Mouse (Mus musculus) hindbrain, embryonic 15.5 days (tissue): Measurements from ENCODE around the gene Akap11. TPM values are rescaled to one million over a fixed set of nuclear protein-coding genes. Genes with fewer than 3 reads are reported as not detected.

Experiments used
- ATAC-seq: fragments of 200-750 bp; cut with Nextera tagmentation; 2 replicates; pipeline ENCODE4 v1.8.0; 2017; ENCODE audit warnings: low read depth, moderate number of reproducible peaks, moderate TSS enrichment; ENCODE audit not compliant: low FRiP score
- H3K27ac ChIP-seq: fragments of 300-500 bp; sonication (generic); replicated peaks from 2 replicates; pipeline ENCODE4 v1.5.1; 2015; ENCODE audit warnings: mild to moderate bottlenecking, inconsistent platforms
- H3K27me3 ChIP-seq: fragments of 300-500 bp; sonication (generic); 2 replicates; pipeline ENCODE4 v1.6.1; 2015; ENCODE audit warnings: control low read depth, inconsistent platforms
- H3K36me3 ChIP-seq: fragments of 300-500 bp; sonication (generic); 2 replicates; pipeline ENCODE4 v1.6.1; 2015; ENCODE audit warnings: control low read depth, inconsistent platforms
- H3K4me1 ChIP-seq: fragments of 300-500 bp; sonication (generic); replicated peaks from 2 replicates; pipeline ENCODE4 v1.6.1; 2015; ENCODE audit warnings: control low read depth, inconsistent platforms
- H3K4me2 ChIP-seq: fragments of 300-500 bp; sonication (generic); 2 replicates; pipeline ENCODE4 v1.6.1; 2015; ENCODE audit warnings: moderate library complexity, mild to moderate bottlenecking, inconsistent platforms
- H3K4me3 ChIP-seq: fragments of 300-500 bp; sonication (generic); 2 replicates; pipeline ENCODE4 v1.5.1; 2015; ENCODE audit warnings: mild to moderate bottlenecking, inconsistent platforms
- H3K9ac ChIP-seq: fragments of 300-500 bp; sonication (generic); 2 replicates; pipeline ENCODE4 v1.6.1; 2015; ENCODE audit warnings: inconsistent platforms
- H3K9me3 ChIP-seq: fragments of 300-500 bp; sonication (generic); 2 replicates; pipeline ENCODE4 v1.6.1; 2016; ENCODE audit warnings: control low read depth, inconsistent platforms
- WGBS: fragments of 180-500 bp; shearing (Covaris S2); methylation state at CpG from one replicate; pipeline ENCODE4 v1.1.7; 2015; 5-methylcytosine and 5-hydroxymethylcytosine counted together
- polyA plus RNA-seq: library from polyadenylated mRNA; unstranded; fragments of >200 nt; fragmentation: Nextera tagmentation; extraction: Ambion mirVana; gene quantifications from 2 replicates; pipeline ENCODE4 v1.2.1, GENCODE M21; 2015

Akap11 gene
- polyA plus RNA-seq, 1 experiment from 2014 or later = 33.2 TPM

DNA sequence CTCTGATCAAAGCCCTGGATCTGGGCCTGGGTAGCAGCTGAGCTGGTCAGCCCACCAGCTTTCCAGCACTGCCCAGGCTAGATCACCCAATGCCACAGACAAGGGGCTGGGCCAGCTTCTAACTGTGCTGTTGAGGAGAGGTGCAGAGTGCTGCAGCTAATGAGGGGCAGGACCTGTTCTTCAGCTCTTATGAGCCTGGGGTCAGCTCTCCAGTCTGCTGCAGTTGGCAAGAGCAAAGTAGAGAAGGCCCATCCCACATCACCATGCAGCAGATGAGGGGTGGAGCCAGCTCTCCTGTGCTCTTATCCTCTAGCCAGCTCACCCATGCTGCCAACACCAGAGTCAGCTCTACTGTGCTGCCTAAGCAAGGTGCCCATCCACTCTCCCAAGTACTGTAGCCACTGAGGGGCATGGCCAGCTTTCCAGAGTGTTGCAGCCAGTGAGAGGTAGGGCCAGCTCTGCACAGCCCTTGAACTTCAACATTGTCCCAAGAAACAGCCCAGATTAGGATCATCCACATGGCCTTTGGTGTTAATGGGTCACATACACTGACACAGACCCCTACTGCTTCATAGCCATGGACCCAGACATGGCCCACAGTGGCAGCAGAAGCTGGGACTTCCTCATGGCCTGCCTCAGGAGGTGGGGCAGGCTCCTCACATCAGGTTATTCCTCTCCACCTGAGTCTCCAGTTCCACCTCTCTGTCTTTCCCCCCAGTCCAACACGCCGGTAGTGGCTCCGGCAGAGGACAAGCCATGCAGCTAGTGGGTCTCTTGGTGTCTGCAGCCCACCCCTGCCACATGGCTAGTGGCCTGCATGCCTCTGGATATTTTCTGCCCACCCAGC lies 10.8 kb downstream of the Akap11 start:
- Histone ChIP-seq H3K4me2 (no peak overlapping the region), H3K27me3 (no peaks in the 10 kb centered on the region), H3K36me3 (0 out of 2 replicates have a peak, but pooled peaks cover 4% of the 10 kb centered on the region), H3K4me3 (no peak overlapping the region), H3K4me1 (peaks cover 13% of the 10 kb centered on the region; the same call in 1 of the 2 replicates), H3K9ac (no peak overlapping the region), H3K27ac (no peak overlapping the region), H3K9me3 (no peaks in the 10 kb centered on the region)
- peak; percentile 67 for ATAC-seq
- WGBS = 98% methylated on average over 3 of the region's 3 CpGs

DNA sequence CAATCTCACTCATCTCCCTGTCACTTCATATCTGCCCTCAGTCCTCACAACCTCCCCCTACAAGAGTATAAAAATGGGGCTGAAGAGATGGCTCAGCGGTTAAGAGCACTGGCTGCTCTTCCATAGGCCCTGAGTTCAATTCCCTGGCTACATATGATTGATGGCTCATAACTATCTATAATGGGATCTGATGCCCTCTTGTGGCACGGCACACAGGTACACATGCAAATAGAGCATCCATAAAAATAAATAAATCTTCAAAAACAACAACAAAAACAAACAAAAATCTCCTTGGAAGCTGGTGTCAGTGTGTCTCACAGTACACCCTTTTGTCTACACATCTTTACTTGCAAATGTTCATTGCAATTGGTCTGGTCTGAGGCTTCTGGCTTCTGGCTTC lies 11.5 kb downstream of the Akap11 start:
- peaks cover 13% of the 10 kb centered on the region; the same call in 1 of the 2 replicates for H3K4me1 ChIP-seq
- H3K36me3 ChIP-seq = 0 out of 2 replicates have a peak, but pooled peaks cover 8% of the 10 kb centered on the region
- H3K4me3 ChIP-seq = no peak overlapping the region
- no peak overlapping the region for H3K4me2 ChIP-seq
- 80% methylated on average over 2 of the region's 2 CpGs for WGBS
- no peaks in the 10 kb centered on the region for H3K27me3 ChIP-seq
- H3K9ac ChIP-seq = no peak overlapping the region
- no peaks in the 10 kb centered on the region for H3K9me3 ChIP-seq
- H3K27ac ChIP-seq = no peak overlapping the region
- no peak for ATAC-seq

DNA sequence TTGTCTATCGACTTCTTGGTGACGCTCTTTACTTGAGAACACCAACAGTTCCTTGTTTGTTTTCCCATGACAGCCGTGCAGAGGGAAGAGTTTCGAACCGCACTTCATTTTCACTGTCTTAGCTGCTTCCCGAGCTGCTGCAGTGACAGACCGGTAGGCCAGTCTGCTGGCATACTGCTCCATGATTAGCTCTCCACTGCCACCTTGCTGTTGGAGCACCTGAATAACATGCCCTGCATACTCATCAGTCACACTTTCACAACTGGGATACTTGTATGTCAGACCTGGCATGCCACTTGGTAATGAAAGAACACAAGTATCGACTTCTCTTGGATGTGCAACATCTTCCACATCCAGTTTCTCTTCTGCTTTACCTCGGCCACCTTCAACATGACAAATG lies 25.9 kb downstream of the Akap11 start:
- no peak overlapping the region for H3K4me2 ChIP-seq
- 82% methylated on average over 9 of the region's 9 CpGs for WGBS
- H3K27ac ChIP-seq = no peak overlapping the region
- H3K9ac ChIP-seq = no peak overlapping the region
- no peak overlapping the region for H3K4me3 ChIP-seq
- H3K4me1 ChIP-seq = no peaks in the 10 kb centered on the region
- H3K9me3 ChIP-seq = no peaks in the 10 kb centered on the region
- peaks cover 67% of the 10 kb centered on the region for H3K36me3 ChIP-seq
- H3K27me3 ChIP-seq = no peaks in the 10 kb centered on the region
- ATAC-seq = peak; percentile 66; the same call in 1 of the 2 replicates

DNA sequence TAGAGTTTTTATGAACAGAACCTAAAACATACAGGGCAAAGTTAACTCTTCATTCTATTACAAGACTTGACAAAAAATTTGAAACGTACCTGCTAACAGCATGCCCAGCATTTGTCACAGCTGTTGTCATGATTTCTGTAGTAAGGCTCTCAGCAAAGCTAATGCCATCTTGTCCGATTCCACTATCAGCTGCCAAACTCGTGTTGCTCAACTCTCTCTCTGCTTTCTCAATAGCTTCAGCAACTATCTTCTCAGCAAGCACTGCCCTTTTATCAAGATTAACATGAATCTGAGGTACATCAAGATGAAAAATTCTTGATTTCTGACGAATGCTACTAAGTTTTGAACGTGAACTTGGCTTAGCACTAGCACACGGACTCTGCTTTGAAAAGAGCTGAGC lies 26.8 kb downstream of the Akap11 start:
- Histone ChIP-seq H3K27me3 (no peaks in the 10 kb centered on the region), H3K4me3 (no peak overlapping the region), H3K9me3 (no peaks in the 10 kb centered on the region), H3K4me2 (no peak overlapping the region), H3K9ac (no peak overlapping the region), H3K4me1 (no peaks in the 10 kb centered on the region), H3K27ac (no peak overlapping the region), H3K36me3 (peaks cover 70% of the 10 kb centered on the region)
- ATAC-seq = no peak
- WGBS = 96% methylated on average over 6 of the region's 6 CpGs

DNA sequence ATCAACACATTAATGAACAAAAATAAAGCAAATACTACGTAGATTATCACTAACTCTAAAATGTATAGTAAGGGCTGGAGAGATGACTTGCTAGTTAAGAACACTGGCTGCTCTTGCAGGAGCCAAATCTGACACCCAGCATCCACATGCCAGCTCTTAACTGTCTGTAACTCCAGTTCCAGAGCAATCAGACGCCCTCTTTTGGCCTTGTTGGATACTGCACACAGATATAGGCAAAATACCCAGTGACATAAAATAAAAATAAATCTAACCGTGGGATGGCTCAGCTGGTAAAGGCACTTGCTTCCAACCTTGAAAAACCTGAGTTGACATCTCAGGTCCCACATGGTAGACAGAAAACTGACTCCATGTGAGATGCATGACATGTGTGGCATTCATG lies 36.0 kb downstream of the Akap11 start:
- ATAC-seq = no peak
- H3K4me3 ChIP-seq = no peak overlapping the region
- no peaks in the 10 kb centered on the region for H3K9me3 ChIP-seq
- H3K9ac ChIP-seq = no peak overlapping the region
- H3K27me3 ChIP-seq = no peaks in the 10 kb centered on the region
- H3K36me3 ChIP-seq = peaks cover 24% of the 10 kb centered on the region
- WGBS = 77% methylated on average over 3 of the region's 3 CpGs
- no peak overlapping the region for H3K4me2 ChIP-seq
- H3K4me1 ChIP-seq = no peaks in the 10 kb centered on the region
- no peak overlapping the region for H3K27ac ChIP-seq

DNA sequence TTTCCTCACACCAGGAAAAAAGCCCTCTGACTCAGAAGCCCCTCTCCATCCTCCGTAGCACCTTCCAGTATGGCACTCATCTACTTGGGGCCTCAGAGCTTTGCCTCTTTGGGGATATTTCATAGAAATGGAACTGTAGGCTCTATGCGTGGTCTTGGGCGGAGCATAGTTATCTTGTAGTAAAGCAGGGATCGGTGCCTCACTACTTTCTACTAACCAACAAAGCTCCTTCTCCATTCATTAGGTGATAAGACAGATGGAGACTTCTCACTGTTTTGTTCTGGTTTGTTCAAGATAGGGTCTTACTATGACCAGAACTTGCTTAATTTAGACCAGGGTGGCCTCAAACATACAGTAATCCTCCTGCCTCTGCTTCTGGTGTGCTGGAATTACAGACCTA lies 39.9 kb downstream of the Akap11 start:
- H3K9ac ChIP-seq = no peak overlapping the region
- no peak for ATAC-seq
- H3K4me2 ChIP-seq = no peak overlapping the region
- H3K9me3 ChIP-seq = no peaks in the 10 kb centered on the region
- no peaks in the 10 kb centered on the region for H3K4me1 ChIP-seq
- H3K27me3 ChIP-seq = no peaks in the 10 kb centered on the region
- 95% methylated on average over 4 of the region's 4 CpGs for WGBS
- no peak overlapping the region for H3K4me3 ChIP-seq
- H3K27ac ChIP-seq = no peak overlapping the region
- peaks cover 40% of the 10 kb centered on the region for H3K36me3 ChIP-seq

DNA sequence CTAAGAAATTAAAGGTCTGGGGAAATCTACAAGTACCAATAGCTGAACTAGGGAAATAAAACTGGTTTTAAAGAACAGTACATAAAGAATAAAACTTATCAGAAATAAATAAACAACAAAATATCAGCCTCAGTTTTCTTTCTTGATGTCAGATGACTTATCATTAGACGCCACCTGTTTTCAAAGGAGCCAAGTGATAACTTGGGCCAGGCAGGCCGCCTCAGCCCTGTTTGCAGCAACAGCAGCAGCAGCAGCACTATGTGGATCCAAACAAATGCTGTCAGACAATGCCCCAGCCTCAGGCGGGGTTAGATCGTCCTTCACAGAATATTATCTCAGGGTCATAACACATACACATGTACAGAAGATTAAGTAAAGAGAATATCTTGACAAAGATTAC lies 41.4 kb downstream of the Akap11 start:
- Histone ChIP-seq H3K27ac (no peak overlapping the region), H3K4me1 (no peaks in the 10 kb centered on the region), H3K9ac (no peak overlapping the region), H3K36me3 (peaks cover 44% of the 10 kb centered on the region), H3K27me3 (no peaks in the 10 kb centered on the region), H3K9me3 (no peaks in the 10 kb centered on the region), H3K4me3 (no peak overlapping the region), H3K4me2 (no peak overlapping the region)
- 87% methylated on average over 4 of the region's 4 CpGs for whole genome bisulfite sequencing
- no peak for ATAC-seq

DNA sequence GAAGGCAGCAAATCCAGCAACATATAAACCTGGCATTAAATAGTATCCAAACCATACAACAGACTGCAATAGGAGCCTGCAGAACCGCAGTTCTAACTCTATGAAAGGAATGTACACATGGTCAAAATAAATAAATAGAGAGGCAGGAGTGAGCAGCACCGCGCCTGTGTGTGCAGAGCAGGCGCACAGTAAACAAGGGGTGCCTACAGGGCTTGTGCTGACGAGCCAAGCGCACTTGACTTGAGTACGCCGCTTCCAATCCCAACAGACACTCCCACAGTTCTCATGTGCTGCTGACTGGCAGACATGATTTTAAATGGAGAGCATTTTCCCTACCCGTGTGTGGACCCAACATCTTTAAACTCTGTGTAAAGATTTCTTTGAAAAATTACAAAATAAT lies 44.0 kb downstream of the Akap11 start:
- H3K27me3 ChIP-seq = no peaks in the 10 kb centered on the region
- H3K4me3 ChIP-seq = no peak overlapping the region
- 83% methylated on average over 9 of the region's 9 CpGs for WGBS
- no peak for ATAC-seq
- H3K27ac ChIP-seq = no peak overlapping the region
- H3K4me2 ChIP-seq = no peak overlapping the region
- H3K9ac ChIP-seq = no peak overlapping the region
- peaks cover 34% of the 10 kb centered on the region for H3K36me3 ChIP-seq
- H3K4me1 ChIP-seq = no peaks in the 10 kb centered on the region
- no peaks in the 10 kb centered on the region for H3K9me3 ChIP-seq

DNA sequence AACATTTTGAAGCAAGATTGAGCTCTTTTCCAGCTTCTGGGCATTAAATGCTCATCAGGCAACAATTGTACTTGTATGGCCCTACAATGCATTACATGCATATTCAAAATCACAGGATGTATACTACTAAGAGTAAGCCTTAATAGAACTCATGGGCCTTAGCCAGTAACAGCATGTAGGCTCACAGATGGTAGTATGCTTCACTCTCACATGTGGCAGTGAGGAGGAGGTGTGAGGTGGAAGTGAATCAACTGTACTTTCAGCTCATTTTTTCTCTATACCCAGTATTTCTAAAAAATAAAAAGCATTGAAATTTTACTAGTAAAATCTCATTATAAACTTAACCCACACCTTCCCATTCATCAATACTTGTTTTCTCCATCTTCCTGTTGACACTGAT lies 45.2 kb downstream of the Akap11 start:
- Histone ChIP-seq H3K27ac (no peak overlapping the region), H3K9me3 (no peaks in the 10 kb centered on the region), H3K27me3 (no peaks in the 10 kb centered on the region), H3K36me3 (peaks cover 34% of the 10 kb centered on the region), H3K4me2 (no peak overlapping the region), H3K4me1 (no peaks in the 10 kb centered on the region), H3K4me3 (no peak overlapping the region), H3K9ac (no peak overlapping the region)
- no peak for ATAC-seq

DNA sequence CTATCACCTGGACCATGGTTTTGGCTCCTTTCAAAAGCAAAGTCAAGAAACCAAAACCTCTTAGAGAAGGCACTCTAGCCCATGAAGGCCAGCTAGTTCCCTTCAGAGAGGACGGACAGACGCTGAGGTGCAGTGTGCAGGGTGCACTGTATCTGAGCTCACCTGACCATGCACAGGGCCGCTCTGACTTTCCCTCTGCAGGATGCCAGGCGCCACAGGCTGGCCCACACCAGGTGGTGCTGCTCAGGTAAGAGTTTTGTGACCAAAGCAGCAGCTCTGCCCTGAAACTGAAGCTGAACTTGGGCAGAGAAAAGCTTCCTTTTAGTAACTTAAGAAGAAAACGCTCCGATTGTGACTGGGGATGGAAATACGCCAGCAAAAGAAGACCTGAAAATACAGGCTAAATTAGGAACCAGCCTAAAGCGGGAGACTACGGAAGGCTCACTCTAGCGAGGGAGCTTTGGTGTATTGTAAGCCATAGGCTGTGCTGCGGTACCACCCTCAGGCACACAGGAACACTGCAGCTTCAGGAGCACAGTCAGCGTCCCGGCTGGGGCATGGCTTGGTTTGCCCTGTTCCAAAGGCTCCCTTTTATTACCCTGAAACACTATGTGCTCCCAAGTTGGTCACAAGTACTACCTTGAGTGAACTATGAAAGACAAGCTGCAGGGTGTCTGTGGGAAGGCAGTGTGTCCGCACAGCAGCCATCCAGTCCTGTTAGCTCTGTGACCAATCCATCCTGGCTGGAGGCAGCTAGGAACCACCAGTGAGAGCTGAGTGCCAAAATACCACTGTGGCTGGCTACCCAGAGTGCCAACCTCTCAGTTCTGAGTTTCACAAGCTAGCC lies 54.0 kb downstream of the Akap11 start:
- no peaks in the 10 kb centered on the region for H3K27me3 ChIP-seq
- H3K27ac ChIP-seq = no peak overlapping the region
- H3K36me3 ChIP-seq = no peaks in the 10 kb centered on the region
- no peak overlapping the region for H3K9ac ChIP-seq
- no peaks in the 10 kb centered on the region for H3K9me3 ChIP-seq
- H3K4me3 ChIP-seq = no peak overlapping the region
- peak overlapping the region; percentile 38 for H3K4me2 ChIP-seq
- WGBS = 26% methylated on average over 14 of the region's 14 CpGs
- peaks cover 8% of the 10 kb centered on the region; the same call in 1 of the 2 replicates for H3K4me1 ChIP-seq
- peak; percentile 96 for ATAC-seq

DNA sequence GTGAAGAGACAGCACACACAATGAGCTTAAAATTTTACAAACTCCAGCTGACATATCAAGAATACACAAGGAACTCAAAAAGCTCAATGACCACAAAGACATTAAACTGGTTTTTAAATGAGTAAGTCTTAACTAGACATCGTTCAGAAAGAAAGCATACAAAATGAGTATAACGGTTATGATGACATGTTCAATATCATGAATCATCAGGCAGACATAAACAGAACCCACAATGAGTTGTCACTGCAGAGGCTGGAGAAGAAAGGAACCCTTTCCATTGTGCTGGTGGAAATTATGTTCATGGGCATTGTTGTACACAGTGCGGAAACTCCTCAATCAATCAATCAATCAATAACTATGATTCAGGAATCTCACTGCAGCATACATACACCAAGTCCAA lies 62.5 kb downstream of the Akap11 start:
- H3K9me3 ChIP-seq = no peaks in the 10 kb centered on the region
- H3K36me3 ChIP-seq = no peaks in the 10 kb centered on the region
- no peak overlapping the region for H3K4me3 ChIP-seq
- no peak for ATAC-seq
- no peak overlapping the region for H3K27ac ChIP-seq
- H3K9ac ChIP-seq = no peak overlapping the region
- H3K4me1 ChIP-seq = no peaks in the 10 kb centered on the region
- H3K27me3 ChIP-seq = no peaks in the 10 kb centered on the region
- 90% methylated on average over 3 of the region's 3 CpGs for WGBS
- H3K4me2 ChIP-seq = no peak overlapping the region

DNA sequence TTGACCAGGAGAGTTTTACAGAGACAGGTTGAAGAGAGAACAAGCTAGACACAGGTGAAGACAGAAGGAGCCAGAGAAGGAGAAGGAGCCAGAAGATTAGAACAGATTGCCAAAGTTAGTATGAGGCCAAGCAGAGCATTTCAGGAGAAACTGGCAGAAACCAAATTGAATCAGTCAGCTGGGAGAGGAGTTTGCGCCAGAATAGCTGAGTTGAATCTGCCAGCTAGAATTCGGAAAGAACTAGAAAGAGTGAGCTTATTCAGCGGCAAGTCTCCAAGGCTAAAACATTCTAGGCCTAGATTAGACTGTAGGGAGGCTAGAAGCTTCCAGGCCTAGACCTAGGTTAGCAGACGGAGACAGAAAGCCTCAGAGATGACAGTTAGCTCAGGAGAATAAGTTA lies 65.9 kb downstream of the Akap11 start:
- no peaks in the 10 kb centered on the region for H3K36me3 ChIP-seq
- H3K4me2 ChIP-seq = no peak overlapping the region
- H3K27me3 ChIP-seq = no peaks in the 10 kb centered on the region
- no peak overlapping the region for H3K9ac ChIP-seq
- no peak for ATAC-seq
- H3K4me1 ChIP-seq = no peaks in the 10 kb centered on the region
- no peak overlapping the region for H3K4me3 ChIP-seq
- no peak overlapping the region for H3K27ac ChIP-seq
- WGBS = 89% methylated on average over 4 of the region's 4 CpGs
- no peaks in the 10 kb centered on the region for H3K9me3 ChIP-seq
